Mouse (Mus musculus): ENCODE measurements around the gene C77080. TPM values are rescaled to one million over a fixed set of nuclear protein-coding genes. Genes with fewer than 3 reads are reported as not detected.
"Not testable (repeated sequence)": the region's sequence is repeated elsewhere in the genome, so short reads cannot be mapped to it uniquely, and the experiment has no call there.

C77080 gene
- polyA plus RNA-seq, 1 experiment from 2014 or later: 8.3 TPM

- Histone ChIP-seq H3K27ac (no peak overlapping the region), H3K36me3 (peaks cover 85% of the 10 kb centered on the region), H3K4me2 (no peak overlapping the region), H3K4me3 (replicated peaks) (no peak overlapping the region), H3K9me3 (replicated peaks) (no peaks in the 10 kb centered on the region), H3K9ac (no peak overlapping the region), H3K27me3 (peaks cover 4% of the 10 kb centered on the region; the same call in 1 of the 2 replicates), H3K4me1 (peaks cover 44% of the 10 kb centered on the region)
- no peak for ATAC-seq (replicated peaks; ENCODE audit: low FRiP score)
- 85% methylated on average over 31 of the region's 31 CpGs for WGBS
These were observed 38.9 kb downstream of the C77080 start for GRCm38 (mm10) chr4:129222019-129222925.

- Histone ChIP-seq H3K27me3 (peaks cover 4% of the 10 kb centered on the region; the same call in 1 of the 2 replicates), H3K27ac (no peak overlapping the region), H3K9me3 (replicated peaks) (no peaks in the 10 kb centered on the region), H3K36me3 (peaks cover 94% of the 10 kb centered on the region), H3K4me2 (no peak overlapping the region), H3K4me3 (replicated peaks) (no peak overlapping the region), H3K9ac (no peak overlapping the region), H3K4me1 (peaks cover 35% of the 10 kb centered on the region)
- WGBS: 80% methylated on average over 23 of the region's 23 CpGs
- no peak for ATAC-seq (replicated peaks; ENCODE audit: low FRiP score)
These were observed 39.9 kb downstream of the C77080 start for GRCm38 (mm10) chr4:129221097-129222010.

GRCm38 (mm10) chr4:129220376-129221089 lies 40.7 kb downstream of the C77080 start:
- peaks cover 99% of the 10 kb centered on the region for H3K36me3 ChIP-seq
- 75% methylated on average over 7 of the region's 7 CpGs for WGBS
- no peak overlapping the region for H3K4me2 ChIP-seq
- ATAC-seq (replicated peaks; ENCODE audit: low FRiP score): no peak
- H3K27me3 ChIP-seq: no peaks in the 10 kb centered on the region
- no peak overlapping the region for H3K27ac ChIP-seq
- no peaks in the 10 kb centered on the region for H3K9me3 ChIP-seq (replicated peaks)
- H3K9ac ChIP-seq: no peak overlapping the region
- H3K4me3 ChIP-seq (replicated peaks): no peak overlapping the region
- peaks cover 27% of the 10 kb centered on the region for H3K4me1 ChIP-seq

GRCm38 (mm10) chr4:129219198-129219597 lies 42.0 kb downstream of the C77080 start:
- Histone ChIP-seq H3K9me3 (replicated peaks) (no peaks in the 10 kb centered on the region), H3K9ac (no peak overlapping the region), H3K36me3 (peaks cover 99% of the 10 kb centered on the region), H3K4me3 (replicated peaks) (no peak overlapping the region), H3K4me2 (no peak overlapping the region), H3K27ac (no peak overlapping the region), H3K27me3 (no peaks in the 10 kb centered on the region), H3K4me1 (peaks cover 19% of the 10 kb centered on the region)
- WGBS: 86% methylated on average over 10 of the region's 10 CpGs
- no peak for ATAC-seq (replicated peaks; ENCODE audit: low FRiP score)

GRCm38 (mm10) chr4:129218569-129219175 lies 42.5 kb downstream of the C77080 start:
- Histone ChIP-seq H3K9me3 (replicated peaks) (no peaks in the 10 kb centered on the region), H3K4me1 (peaks cover 14% of the 10 kb centered on the region), H3K9ac (no peak overlapping the region), H3K4me2 (no peak overlapping the region), H3K4me3 (replicated peaks) (no peak overlapping the region), H3K27ac (no peak overlapping the region), H3K36me3 (peaks cover 99% of the 10 kb centered on the region), H3K27me3 (no peaks in the 10 kb centered on the region)
- ATAC-seq (replicated peaks; ENCODE audit: low FRiP score): no peak
- 76% methylated on average over 7 of the region's 7 CpGs for WGBS

GRCm38 (mm10) chr4:129212486-129212885 lies 48.7 kb downstream of the C77080 start:
- ATAC-seq (replicated peaks; ENCODE audit: low FRiP score); H3K4me3 ChIP-seq (replicated peaks); H3K9ac ChIP-seq; H3K9me3 ChIP-seq (replicated peaks); H3K27me3 ChIP-seq; H3K4me1 ChIP-seq; H3K4me2 ChIP-seq; H3K27ac ChIP-seq: not testable (repeated sequence)
- H3K36me3 ChIP-seq: peaks cover 95% of the 10 kb centered on the region
- WGBS: 72% methylated on average over 3 of the region's 3 CpGs

- Histone ChIP-seq H3K36me3 (peaks cover 95% of the 10 kb centered on the region), H3K9ac (no peak overlapping the region)
- ATAC-seq (replicated peaks; ENCODE audit: low FRiP score): no peak
These were observed 49.7 kb downstream of the C77080 start for GRCm38 (mm10) chr4:129211461-129211860.

GRCm38 (mm10) chr4:129209504-129209903 lies 51.7 kb downstream of the C77080 start:
- 57% methylated on average over 7 of the region's 7 CpGs for WGBS
- Histone ChIP-seq H3K9me3 (replicated peaks) (no peaks in the 10 kb centered on the region), H3K36me3 (peaks cover 95% of the 10 kb centered on the region), H3K4me3 (replicated peaks) (no peak overlapping the region), H3K4me2 (no peak overlapping the region), H3K9ac (no peak overlapping the region), H3K4me1 (no peaks in the 10 kb centered on the region), H3K27ac (no peak overlapping the region), H3K27me3 (no peaks in the 10 kb centered on the region)
- no peak for ATAC-seq (replicated peaks; ENCODE audit: low FRiP score)

More at GRCm38 (mm10) chr4:129211461-129211860, 49.7 kb downstream of the C77080 start:
- H3K4me2 ChIP-seq: no peak overlapping the region
- H3K27me3 ChIP-seq: no peaks in the 10 kb centered on the region
- H3K9me3 ChIP-seq (replicated peaks): no peaks in the 10 kb centered on the region
- H3K4me1 ChIP-seq: no peaks in the 10 kb centered on the region
- 86% methylated on average over 4 of the region's 4 CpGs for WGBS
- H3K4me3 ChIP-seq (replicated peaks): no peak overlapping the region
- H3K27ac ChIP-seq: no peak overlapping the region

GRCm38 (mm10) chr4:129206792-129207191 lies 54.4 kb downstream of the C77080 start:
- H3K4me2 ChIP-seq: no peak overlapping the region
- 87% methylated on average over 8 of the region's 8 CpGs for WGBS
- H3K4me3 ChIP-seq (replicated peaks): no peak overlapping the region
- H3K4me1 ChIP-seq: no peaks in the 10 kb centered on the region
- H3K36me3 ChIP-seq: peaks cover 95% of the 10 kb centered on the region
- H3K9ac ChIP-seq: no peak overlapping the region
- no peaks in the 10 kb centered on the region for H3K27me3 ChIP-seq
- H3K27ac ChIP-seq: no peak overlapping the region
- ATAC-seq (replicated peaks; ENCODE audit: low FRiP score): no peak
- no peaks in the 10 kb centered on the region for H3K9me3 ChIP-seq (replicated peaks)

- Histone ChIP-seq H3K27me3 (no peaks in the 10 kb centered on the region), H3K27ac (no peak overlapping the region), H3K4me3 (replicated peaks) (no peak overlapping the region), H3K9me3 (replicated peaks) (no peaks in the 10 kb centered on the region), H3K36me3 (peaks cover 95% of the 10 kb centered on the region), H3K9ac (no peak overlapping the region), H3K4me2 (no peak overlapping the region), H3K4me1 (no peaks in the 10 kb centered on the region)
- 92% methylated on average over 10 of the region's 10 CpGs for WGBS
- ATAC-seq (replicated peaks; ENCODE audit: low FRiP score): no peak
These were observed 56.5 kb downstream of the C77080 start for GRCm38 (mm10) chr4:129204655-129205054.

GRCm38 (mm10) chr4:129197514-129197913 lies 63.7 kb downstream of the C77080 start:
- H3K9ac ChIP-seq: no peak overlapping the region
- no peaks in the 10 kb centered on the region for H3K27me3 ChIP-seq
- H3K36me3 ChIP-seq: peaks cover 78% of the 10 kb centered on the region
- H3K4me1 ChIP-seq: peaks cover 11% of the 10 kb centered on the region; the same call in 1 of the 2 replicates
- 87% methylated on average over 6 of the region's 6 CpGs for WGBS
- H3K27ac ChIP-seq: no peak overlapping the region
- no peak overlapping the region for H3K4me3 ChIP-seq (replicated peaks)
- H3K4me2 ChIP-seq: no peak overlapping the region
- no peaks in the 10 kb centered on the region for H3K9me3 ChIP-seq (replicated peaks)
- no peak for ATAC-seq (replicated peaks; ENCODE audit: low FRiP score)

Measured in kidney, embryonic 15.5 days (tissue).